Mouse (Mus musculus) forebrain, embryonic 14.5 days (tissue): ENCODE data around the gene Uchl1. TPM values are rescaled to one million over a fixed set of nuclear protein-coding genes. Genes with fewer than 3 reads are reported as not detected.

Experiments used
- ATAC-seq: fragments of 200-750 bp; cut with Nextera tagmentation; 2 replicates; pipeline ENCODE4 v1.8.0; 2017; ENCODE audit warnings: mild to moderate bottlenecking, moderate library complexity
- DNase-seq: peaks from one replicate; pipeline ENCODE4 v3.0.0-alpha.2; 2015; ENCODE audit warnings: low spot score
- H3K27ac ChIP-seq: fragments of 300-500 bp; sonication (generic); 2 replicates; pipeline ENCODE4 v1.5.1; 2014; ENCODE audit warnings: low read depth, mild to moderate bottlenecking, control low read depth, low read length, moderate library complexity
- H3K27me3 ChIP-seq: fragments of 300-500 bp; sonication (generic); replicated peaks from 2 replicates; pipeline ENCODE4 v1.6.1; 2014; ENCODE audit warnings: low read length, control low read depth, mixed read lengths; ENCODE audit not compliant: control insufficient read depth, insufficient read depth
- H3K36me3 ChIP-seq: fragments of 300-500 bp; sonication (generic); 2 replicates; pipeline ENCODE4 v1.6.1; 2014; ENCODE audit warnings: low read length, control low read depth; ENCODE audit not compliant: control insufficient read depth, insufficient read depth
- H3K4me1 ChIP-seq: fragments of 300-500 bp; sonication (generic); 2 replicates; pipeline ENCODE4 v1.6.1; 2014; ENCODE audit warnings: antibody characterized with exemption, low read length, control low read depth; ENCODE audit not compliant: control insufficient read depth, insufficient read depth
- H3K4me2 ChIP-seq: fragments of 300-500 bp; sonication (generic); 2 replicates; pipeline ENCODE4 v1.6.1; 2014; ENCODE audit warnings: mild to moderate bottlenecking, control low read depth, low read length
- H3K4me3 ChIP-seq: fragments of 300-500 bp; sonication (generic); 2 replicates; pipeline ENCODE4 v1.5.1; 2014; ENCODE audit warnings: low read depth, low read length, control low read depth
- H3K9ac ChIP-seq: fragments of 300-500 bp; sonication (generic); 2 replicates; pipeline ENCODE4 v1.6.1; 2014; ENCODE audit warnings: mild to moderate bottlenecking, low read length, control low read depth, moderate library complexity
- H3K9me3 ChIP-seq: fragments of 300-500 bp; sonication (generic); replicated peaks from 2 replicates; pipeline ENCODE4 v1.6.1; 2016; ENCODE audit warnings: low read length, control low read depth, mixed read lengths; ENCODE audit not compliant: control insufficient read depth
- WGBS: fragments of 180-500 bp; shearing (Covaris S2); extraction: QIAGEN DNeasy Blood & Tissue Kit; methylation state at CpG from one replicate; pipeline ENCODE4 v1.1.7; 2014; 5-methylcytosine and 5-hydroxymethylcytosine counted together
- polyA plus RNA-seq: library from polyadenylated mRNA; unstranded; fragments of >200 nt; fragmentation: Nextera tagmentation; extraction: Ambion mirVana; gene quantifications from 2 replicates; pipeline ENCODE4 v1.2.1, GENCODE M21; 2014

The Uchl1 gene
- polyA plus RNA-seq, 1 experiment from 2014 or later = 1,206 TPM

- ATAC-seq (peak; percentile 61; the same call in 1 of the 2 replicates), DNase-seq (peak; percentile 90)
- Histone ChIP-seq H3K4me1 (no peaks in the 10 kb centered on the region), H3K27me3 (no peaks in the 10 kb centered on the region), H3K4me2 (no peak overlapping the region), H3K9ac (no peak overlapping the region), H3K9me3 (no peaks in the 10 kb centered on the region), H3K27ac (no peak overlapping the region), H3K36me3 (no peaks in the 10 kb centered on the region), H3K4me3 (no peak overlapping the region)
These were observed 21.2 kb downstream of the Uchl1 start for GRCm38 (mm10) chr5:66697119-66697518.

- DNase-seq = no peak
- H3K9me3 ChIP-seq = no peaks in the 10 kb centered on the region
- no peak overlapping the region for H3K4me3 ChIP-seq
- WGBS = 73% methylated on average over 6 of the region's 6 CpGs
- no peak overlapping the region for H3K27ac ChIP-seq
- no peak overlapping the region for H3K4me2 ChIP-seq
- no peaks in the 10 kb centered on the region for H3K4me1 ChIP-seq
- H3K27me3 ChIP-seq = no peaks in the 10 kb centered on the region
- no peak for ATAC-seq
- H3K36me3 ChIP-seq = no peaks in the 10 kb centered on the region
- no peak overlapping the region for H3K9ac ChIP-seq
These were observed 24.0 kb downstream of the Uchl1 start for GRCm38 (mm10) chr5:66699911-66700310.

GRCm38 (mm10) chr5:66701951-66702350 lies 26.1 kb downstream of the Uchl1 start:
- no peak for ATAC-seq
- H3K36me3 ChIP-seq = no peaks in the 10 kb centered on the region
- 87% methylated on average over 4 of the region's 4 CpGs for WGBS
- H3K4me2 ChIP-seq = no peak overlapping the region
- no peaks in the 10 kb centered on the region for H3K4me1 ChIP-seq
- no peaks in the 10 kb centered on the region for H3K9me3 ChIP-seq
- H3K4me3 ChIP-seq = no peak overlapping the region
- no peak overlapping the region for H3K27ac ChIP-seq
- DNase-seq = no peak
- no peak overlapping the region for H3K9ac ChIP-seq
- no peaks in the 10 kb centered on the region for H3K27me3 ChIP-seq

GRCm38 (mm10) chr5:66703317-66704004 lies 27.6 kb downstream of the Uchl1 start:
- H3K27ac ChIP-seq = no peak overlapping the region
- H3K9ac ChIP-seq = no peak overlapping the region
- no peaks in the 10 kb centered on the region for H3K4me1 ChIP-seq
- ATAC-seq = peak; percentile 29; the same call in 1 of the 2 replicates
- no peaks in the 10 kb centered on the region for H3K36me3 ChIP-seq
- no peaks in the 10 kb centered on the region for H3K27me3 ChIP-seq
- 59% methylated on average over 10 of the region's 10 CpGs for WGBS
- H3K4me2 ChIP-seq = no peak overlapping the region
- no peak for DNase-seq
- H3K4me3 ChIP-seq = no peak overlapping the region
- H3K9me3 ChIP-seq = no peaks in the 10 kb centered on the region

GRCm38 (mm10) chr5:66707859-66708258 lies 32.0 kb downstream of the Uchl1 start:
- Histone ChIP-seq H3K4me1 (no peaks in the 10 kb centered on the region), H3K27ac (no peak overlapping the region), H3K9me3 (no peaks in the 10 kb centered on the region), H3K36me3 (no peaks in the 10 kb centered on the region), H3K27me3 (no peaks in the 10 kb centered on the region), H3K9ac (no peak overlapping the region), H3K4me2 (no peak overlapping the region), H3K4me3 (no peak overlapping the region)
- WGBS = 88% methylated on average over 5 of the region's 5 CpGs
- ATAC-seq (no peak), DNase-seq (no peak)

GRCm38 (mm10) chr5:66710445-66711019 lies 34.6 kb downstream of the Uchl1 start:
- Histone ChIP-seq H3K27me3 (no peaks in the 10 kb centered on the region), H3K36me3 (no peaks in the 10 kb centered on the region), H3K4me1 (no peaks in the 10 kb centered on the region), H3K27ac (no peak overlapping the region), H3K4me3 (no peak overlapping the region), H3K9ac (no peak overlapping the region), H3K9me3 (no peaks in the 10 kb centered on the region), H3K4me2 (no peak overlapping the region)
- peak; percentile 68 for DNase-seq
- peak; percentile 58; the same call in 1 of the 2 replicates for ATAC-seq
- WGBS = 12% methylated on average over 4 of the region's 4 CpGs

- ATAC-seq (no peak), DNase-seq (no peak)
- H3K27ac ChIP-seq = no peak overlapping the region
- H3K9ac ChIP-seq = no peak overlapping the region
- 69% methylated on average over 6 of the region's 6 CpGs for WGBS
- H3K4me2 ChIP-seq = no peak overlapping the region
- H3K4me1 ChIP-seq = no peaks in the 10 kb centered on the region
- H3K9me3 ChIP-seq = no peaks in the 10 kb centered on the region
- H3K27me3 ChIP-seq = no peaks in the 10 kb centered on the region
- no peaks in the 10 kb centered on the region for H3K36me3 ChIP-seq
- no peak overlapping the region for H3K4me3 ChIP-seq
These were observed 36.9 kb downstream of the Uchl1 start for GRCm38 (mm10) chr5:66712801-66713200.

- H3K4me1 ChIP-seq = no peaks in the 10 kb centered on the region
- no peaks in the 10 kb centered on the region for H3K9me3 ChIP-seq
- no peak overlapping the region for H3K27ac ChIP-seq
- H3K9ac ChIP-seq = no peak overlapping the region
- no peak overlapping the region for H3K4me2 ChIP-seq
- DNase-seq (no peak), ATAC-seq (no peak)
- H3K36me3 ChIP-seq = no peaks in the 10 kb centered on the region
- no peak overlapping the region for H3K4me3 ChIP-seq
- no peaks in the 10 kb centered on the region for H3K27me3 ChIP-seq
- 51% methylated on average over 4 of the region's 4 CpGs for WGBS
These were observed 39.6 kb downstream of the Uchl1 start for GRCm38 (mm10) chr5:66715498-66715931.

- ATAC-seq = no peak
- no peak for DNase-seq
- H3K9ac ChIP-seq = no peak overlapping the region
These were observed 42.0 kb downstream of the Uchl1 start for GRCm38 (mm10) chr5:66717931-66718330.

More at GRCm38 (mm10) chr5:66717931-66718330, 42.0 kb downstream of the Uchl1 start:
- no peaks in the 10 kb centered on the region for H3K36me3 ChIP-seq
- no peaks in the 10 kb centered on the region for H3K9me3 ChIP-seq
- no peaks in the 10 kb centered on the region for H3K27me3 ChIP-seq
- H3K27ac ChIP-seq = no peak overlapping the region
- H3K4me2 ChIP-seq = no peak overlapping the region
- H3K4me3 ChIP-seq = no peak overlapping the region
- H3K4me1 ChIP-seq = no peaks in the 10 kb centered on the region
- 57% methylated on average over 4 of the region's 4 CpGs for WGBS
